Mouse (Mus musculus) liver (tissue): ENCODE results near the gene Skp1a.

Experiments used
- DNase-seq: peaks from one replicate; pipeline ENCODE4 v3.0.0-alpha.2; 2020; ENCODE audit warnings: mixed read lengths

Skp1a gene

GRCm38 (mm10) chr11:52255077-52255476 is 23.3 kb downstream of the Skp1a start:
- DNase-seq: no peak

GRCm38 (mm10) chr11:52257376-52257775 is 25.6 kb downstream of the Skp1a start:
- no peak for DNase-seq

GRCm38 (mm10) chr11:52258711-52259110 is 26.9 kb downstream of the Skp1a start:
- DNase-seq: no peak

- DNase-seq: no peak
Observed at GRCm38 (mm10) chr11:52260878-52261277, 29.1 kb downstream of the Skp1a start.

- peak; percentile 57 for DNase-seq
Observed at GRCm38 (mm10) chr11:52261937-52262336, 30.1 kb downstream of the Skp1a start.

- DNase-seq: no peak
Observed at GRCm38 (mm10) chr11:52262338-52262737, 30.5 kb downstream of the Skp1a start.

GRCm38 (mm10) chr11:52264871-52265270 is 33.1 kb downstream of the Skp1a start:
- no peak for DNase-seq

- DNase-seq: peak; percentile 3
Observed at GRCm38 (mm10) chr11:52265616-52266307, 34.0 kb downstream of the Skp1a start.

- DNase-seq: no peak
Observed at GRCm38 (mm10) chr11:52267271-52267670, 35.5 kb downstream of the Skp1a start.

GRCm38 (mm10) chr11:52268104-52268835 is 36.5 kb downstream of the Skp1a start:
- peak; percentile 26 for DNase-seq

GRCm38 (mm10) chr11:52269841-52270240 is 38.0 kb downstream of the Skp1a start:
- DNase-seq: no peak

GRCm38 (mm10) chr11:52271765-52272495 is 40.1 kb downstream of the Skp1a start:
- no peak for DNase-seq

- no peak for DNase-seq
Observed at GRCm38 (mm10) chr11:52272619-52273018, 40.8 kb downstream of the Skp1a start.

GRCm38 (mm10) chr11:52273183-52273941 is 41.6 kb downstream of the Skp1a start:
- no peak for DNase-seq

GRCm38 (mm10) chr11:52273942-52274330 is 42.1 kb downstream of the Skp1a start:
- no peak for DNase-seq

- DNase-seq: no peak
Observed at GRCm38 (mm10) chr11:52274456-52275112, 42.8 kb downstream of the Skp1a start.

- no peak for DNase-seq
Observed at GRCm38 (mm10) chr11:52275366-52275765, 43.6 kb downstream of the Skp1a start.

- no peak for DNase-seq
Observed at GRCm38 (mm10) chr11:52275774-52276555, 44.2 kb downstream of the Skp1a start.

GRCm38 (mm10) chr11:52276961-52277391 is 45.2 kb downstream of the Skp1a start:
- no peak for DNase-seq

- no peak for DNase-seq
Observed at GRCm38 (mm10) chr11:52277433-52278150, 45.8 kb downstream of the Skp1a start.

GRCm38 (mm10) chr11:52278164-52278563 is 46.4 kb downstream of the Skp1a start:
- no peak for DNase-seq
